ENCODE assay signal across 8 mouse cellular contexts in genomic region chr16:31724121-31724520, GRCm38 (mm10).
DNase-seq lines count a peak whose midpoint lies in the region; ATAC-seq lines count a peak whose summit lies in the region.

No protein-coding gene starts in this region.

- ATAC-seq in midbrain, embryonic 13.5 days = 0 out of 2 replicates have a peak, but pooled peaks have one; percentile 43
- no peak for ATAC-seq in midbrain, embryonic 15.5 days (replicated peaks)
- no peak for ATAC-seq in heart, embryonic 11.5 days (replicated peaks; ENCODE audit: insufficient number of reproducible peaks, low FRiP score, low TSS enrichment)

- H3K4me1 ChIP-seq in midbrain, embryonic 13.5 days (replicated peaks) = no peaks in the 10 kb centered on the region
- H3K4me1 ChIP-seq in midbrain, embryonic 15.5 days = no peaks in the 10 kb centered on the region
- H3K4me1 ChIP-seq in heart, embryonic 11.5 days (ENCODE audit: control insufficient read depth, insufficient read depth, low read length) = no peaks in the 10 kb centered on the region

- no peaks in the 10 kb centered on the region for H3K36me3 ChIP-seq in midbrain, embryonic 13.5 days
- no peaks in the 10 kb centered on the region for H3K36me3 ChIP-seq in midbrain, embryonic 15.5 days (replicated peaks)
- H3K36me3 ChIP-seq in heart, embryonic 11.5 days (ENCODE audit: control insufficient read depth, insufficient read depth, low read length) = no peaks in the 10 kb centered on the region

- peak; percentile 26 for DNase-seq in heart, adult 8-10 months (ENCODE audit: low spot score)
- no peak for DNase-seq in heart, adult 11 months
- peak; percentile 40 for DNase-seq in embryo, embryonic 11.5 days (ENCODE audit: low read depth, low spot score)
- DNase-seq in retina, postnatal 7 days (ENCODE audit: low read depth, low spot score) = peak; percentile 25
- no peak for DNase-seq in cerebellum, adult 9-11 months

- no peak overlapping the region for H3K27ac ChIP-seq in midbrain, embryonic 13.5 days
- H3K27ac ChIP-seq in midbrain, embryonic 15.5 days = no peak overlapping the region
- no peak overlapping the region for H3K27ac ChIP-seq in heart, embryonic 11.5 days (ENCODE audit: low read depth, low read length)

- no peak overlapping the region for H3K4me2 ChIP-seq in midbrain, embryonic 13.5 days (replicated peaks)
- H3K4me2 ChIP-seq in midbrain, embryonic 15.5 days = no peak overlapping the region
- H3K4me2 ChIP-seq in heart, embryonic 11.5 days = no peak overlapping the region

- 14% methylated on average over 1 of the region's 1 CpGs for WGBS in midbrain, embryonic 13.5 days
- WGBS in midbrain, embryonic 15.5 days = 21% methylated on average over 1 of the region's 1 CpGs
- WGBS in heart, embryonic 11.5 days (ENCODE audit: insufficient replicate concordance) = 32% methylated on average over 1 of the region's 1 CpGs

- no peak overlapping the region for H3K9ac ChIP-seq in midbrain, embryonic 13.5 days (replicated peaks)
- no peak overlapping the region for H3K9ac ChIP-seq in midbrain, embryonic 15.5 days
- H3K9ac ChIP-seq in heart, embryonic 11.5 days (ENCODE audit: low read depth, low read length) = no peak overlapping the region

- no peak overlapping the region for H3K4me3 ChIP-seq in midbrain, embryonic 13.5 days (replicated peaks)
- H3K4me3 ChIP-seq in midbrain, embryonic 15.5 days = no peak overlapping the region
- no peak overlapping the region for H3K4me3 ChIP-seq in heart, embryonic 11.5 days (ENCODE audit: low read depth, low read length)

- no peaks in the 10 kb centered on the region for H3K27me3 ChIP-seq in midbrain, embryonic 13.5 days
- H3K27me3 ChIP-seq in midbrain, embryonic 15.5 days (replicated peaks) = no peaks in the 10 kb centered on the region
- H3K27me3 ChIP-seq in heart, embryonic 11.5 days (ENCODE audit: control insufficient read depth, insufficient read depth, low read length) = no peaks in the 10 kb centered on the region

- no peaks in the 10 kb centered on the region for H3K9me3 ChIP-seq in midbrain, embryonic 13.5 days
- H3K9me3 ChIP-seq in midbrain, embryonic 15.5 days = no peaks in the 10 kb centered on the region
- no peaks in the 10 kb centered on the region for H3K9me3 ChIP-seq in heart, embryonic 11.5 days (replicated peaks; ENCODE audit: control insufficient read depth, low read length)

Comparison
In these comparisons a context has a peak if more than half of its experiments do, and no peak if none do; other contexts are left out.
1. DNase-seq: peak in heart, adult 8-10 months (single experiment), embryo, embryonic 11.5 days (single experiment) and retina, postnatal 7 days (single experiment); none in heart, adult 11 months (single experiment) and cerebellum, adult 9-11 months (single experiment).